Mouse (Mus musculus) midbrain, embryonic 15.5 days (tissue): ENCODE measurements around the gene Gngt2. TPM values are rescaled to one million over a fixed set of nuclear protein-coding genes. Genes with fewer than 3 reads are reported as not detected.

Source experiments
- ATAC-seq: fragments of 200-750 bp; cut with Nextera tagmentation; replicated peaks from 2 replicates; pipeline ENCODE4 v1.8.0; 2017; ENCODE audit warnings: moderate TSS enrichment
- H3K27ac ChIP-seq: fragments of 300-500 bp; sonication (generic); 2 replicates; pipeline ENCODE4 v1.5.1; 2015; ENCODE audit warnings: mild to moderate bottlenecking, inconsistent platforms
- H3K27me3 ChIP-seq: fragments of 300-500 bp; sonication (generic); replicated peaks from 2 replicates; pipeline ENCODE4 v1.6.1; 2015; ENCODE audit warnings: inconsistent platforms
- H3K36me3 ChIP-seq: fragments of 300-500 bp; sonication (generic); replicated peaks from 2 replicates; pipeline ENCODE4 v1.6.1; 2015; ENCODE audit warnings: inconsistent platforms
- H3K4me1 ChIP-seq: fragments of 300-500 bp; sonication (generic); 2 replicates; pipeline ENCODE4 v1.6.1; 2015; ENCODE audit warnings: inconsistent platforms
- H3K4me2 ChIP-seq: fragments of 300-500 bp; sonication (generic); 2 replicates; pipeline ENCODE4 v1.6.1; 2015; ENCODE audit warnings: inconsistent platforms, mild to moderate bottlenecking, moderate library complexity
- H3K4me3 ChIP-seq: fragments of 300-500 bp; sonication (generic); 2 replicates; pipeline ENCODE4 v1.5.1; 2015; ENCODE audit warnings: mild to moderate bottlenecking, inconsistent platforms
- H3K9ac ChIP-seq: fragments of 300-500 bp; sonication (generic); 2 replicates; pipeline ENCODE4 v1.6.1; 2015; ENCODE audit warnings: mild to moderate bottlenecking, inconsistent platforms
- H3K9me3 ChIP-seq: fragments of 300-500 bp; sonication (generic); 2 replicates; pipeline ENCODE4 v1.6.1; 2016; ENCODE audit warnings: inconsistent platforms
- WGBS: fragments of 180-500 bp; shearing (Covaris S2); methylation state at CpG from one replicate; pipeline ENCODE4 v1.1.7; 2015; ENCODE audit warnings: mixed read lengths; 5-methylcytosine and 5-hydroxymethylcytosine counted together
- polyA plus RNA-seq: library from polyadenylated mRNA; unstranded; fragments of >200 nt; fragmentation: Nextera tagmentation; extraction: Ambion mirVana; gene quantifications from 2 replicates; pipeline ENCODE4 v1.2.1, GENCODE M21; 2015

The Gngt2 gene
- 2.8 and 3.6 TPM in 2 replicates for polyA plus RNA-seq

DNA sequence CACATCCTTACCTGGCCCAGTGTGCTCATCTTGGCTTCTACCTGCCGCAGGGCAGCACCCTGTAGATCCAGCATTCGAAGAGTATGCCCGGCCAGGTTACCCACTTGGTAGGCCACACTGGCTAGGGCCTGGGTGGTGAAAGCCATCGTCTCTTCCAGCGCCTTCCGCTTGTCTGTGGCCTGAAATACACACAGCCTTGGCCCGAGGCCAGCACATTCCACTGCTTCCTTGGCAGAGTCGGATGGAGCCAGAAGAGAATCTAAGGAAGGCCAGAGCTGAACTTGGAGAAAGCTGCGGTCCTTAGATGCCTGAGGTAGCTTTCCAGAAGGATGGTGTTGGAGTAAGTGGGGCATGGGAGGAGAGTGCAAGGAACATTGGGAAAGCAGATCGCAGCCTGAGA lies at the start of gene Gngt2:
Gene Gngt2, plus strand, starts transcription at position 158 of the 400 bp plus-strand sequence.
- no peak within 1 kb of the TSS for H3K4me2 ChIP-seq
- H3K4me3 ChIP-seq, result no peak within 1 kb of the TSS
- no peaks in the 10 kb centered on the region for H3K9me3 ChIP-seq
- H3K9ac ChIP-seq, result no peak within 1 kb of the TSS
- H3K27ac ChIP-seq, result no peak within 1 kb of the TSS
- H3K36me3 ChIP-seq, result no peaks in the 10 kb centered on the region
- H3K27me3 ChIP-seq, result peaks cover 45% of the 10 kb centered on the region
- WGBS, result 77% methylated on average over 10 of the region's 10 CpGs
- ATAC-seq, result no peak
- H3K4me1 ChIP-seq, result peaks cover 14% of the 10 kb centered on the region

- Histone ChIP-seq H3K36me3 (no peaks in the 10 kb centered on the region), H3K9me3 (no peaks in the 10 kb centered on the region), H3K27ac (no peak overlapping the region), H3K27me3 (no peaks in the 10 kb centered on the region), H3K4me1 (no peaks in the 10 kb centered on the region), H3K4me2 (no peak overlapping the region), H3K9ac (no peak overlapping the region), H3K4me3 (no peak overlapping the region)
- no peak for ATAC-seq
- WGBS, result 88% methylated on average over 8 of the region's 8 CpGs
These were observed 47.5 kb upstream of the Gngt2 start for GRCm38 (mm10) chr11:95789451-95789891.

- Histone ChIP-seq H3K4me3 (no peak overlapping the region), H3K4me2 (no peak overlapping the region), H3K27me3 (peaks cover 9% of the 10 kb centered on the region), H3K9ac (no peak overlapping the region), H3K9me3 (no peaks in the 10 kb centered on the region), H3K4me1 (peaks cover 6% of the 10 kb centered on the region), H3K36me3 (no peaks in the 10 kb centered on the region), H3K27ac (no peak overlapping the region)
- WGBS, result 85% methylated on average over 13 of the region's 13 CpGs
- no peak for ATAC-seq
These were observed 45.2 kb upstream of the Gngt2 start for GRCm38 (mm10) chr11:95791787-95792186.

DNA sequence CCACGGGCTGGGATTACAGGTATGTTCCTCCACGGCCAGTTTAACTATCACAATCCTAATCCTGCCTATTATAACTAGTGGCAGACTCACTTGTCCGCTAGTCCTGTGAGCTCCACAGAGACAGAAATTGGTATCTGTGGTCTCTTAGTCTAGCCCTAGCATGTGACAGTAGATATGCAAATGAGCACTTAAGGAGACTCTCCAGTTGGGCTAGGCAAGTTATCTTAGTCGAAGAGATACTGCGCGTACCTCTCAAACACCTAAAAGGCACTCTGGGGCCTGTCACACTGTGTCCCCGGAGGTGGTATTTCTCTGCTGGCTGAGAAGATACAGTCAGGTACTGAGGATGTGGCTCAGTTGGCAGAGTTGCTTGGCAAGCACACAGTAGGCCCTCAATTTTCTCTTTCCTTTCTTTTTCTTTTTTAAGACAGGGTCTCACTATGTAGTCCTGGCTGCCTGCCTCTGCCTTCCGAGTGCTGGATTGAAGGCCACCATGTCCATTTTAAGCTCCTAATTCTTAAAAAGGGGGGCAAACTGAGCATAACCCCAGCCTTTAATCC lies 44.0 kb upstream of the Gngt2 start:
- Histone ChIP-seq H3K36me3 (no peaks in the 10 kb centered on the region), H3K4me3 (no peak overlapping the region), H3K4me2 (no peak overlapping the region), H3K9ac (no peak overlapping the region), H3K27ac (no peak overlapping the region), H3K9me3 (no peaks in the 10 kb centered on the region), H3K4me1 (peaks cover 9% of the 10 kb centered on the region), H3K27me3 (peaks cover 16% of the 10 kb centered on the region)
- ATAC-seq, result no peak
- 92% methylated on average over 8 of the region's 8 CpGs for WGBS

DNA sequence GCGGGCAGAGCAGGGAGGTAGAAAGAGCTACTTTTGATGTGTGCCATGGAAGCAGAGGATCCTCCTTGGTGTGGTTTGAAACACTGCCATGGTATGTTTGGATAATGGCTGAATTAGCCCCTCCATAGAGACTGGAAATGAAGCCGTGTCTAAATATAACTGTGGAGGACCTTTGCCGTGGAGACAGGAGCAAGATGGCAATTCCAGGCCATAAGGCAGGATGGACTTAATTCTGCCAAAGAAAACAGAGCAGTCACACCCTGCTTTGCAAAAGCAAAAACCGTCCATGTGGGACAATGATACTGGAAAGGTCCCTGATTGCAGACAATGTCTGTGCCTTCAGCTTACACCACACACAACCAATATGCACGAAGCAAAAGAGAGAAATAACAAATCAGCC lies 42.8 kb upstream of the Gngt2 start:
- Histone ChIP-seq H3K9ac (no peak overlapping the region), H3K27ac (no peak overlapping the region), H3K27me3 (peaks cover 16% of the 10 kb centered on the region), H3K4me2 (no peak overlapping the region), H3K4me1 (peaks cover 9% of the 10 kb centered on the region), H3K4me3 (no peak overlapping the region), H3K9me3 (no peaks in the 10 kb centered on the region), H3K36me3 (no peaks in the 10 kb centered on the region)
- 72% methylated on average over 5 of the region's 5 CpGs for WGBS
- ATAC-seq, result no peak

- Histone ChIP-seq H3K27me3 (peaks cover 16% of the 10 kb centered on the region), H3K4me3 (no peak overlapping the region), H3K9me3 (no peaks in the 10 kb centered on the region), H3K4me2 (no peak overlapping the region), H3K36me3 (no peaks in the 10 kb centered on the region), H3K4me1 (peaks cover 9% of the 10 kb centered on the region), H3K27ac (no peak overlapping the region), H3K9ac (no peak overlapping the region)
- no peak for ATAC-seq
- 70% methylated on average over 5 of the region's 5 CpGs for WGBS
These were observed 41.4 kb upstream of the Gngt2 start for GRCm38 (mm10) chr11:95795582-95795981.

- H3K27me3 ChIP-seq, result no peaks in the 10 kb centered on the region
- no peak overlapping the region for H3K27ac ChIP-seq
- H3K4me1 ChIP-seq, result peaks cover 5% of the 10 kb centered on the region; the same call in 1 of the 2 replicates
- no peak overlapping the region for H3K4me3 ChIP-seq
- no peaks in the 10 kb centered on the region for H3K9me3 ChIP-seq
- H3K36me3 ChIP-seq, result no peaks in the 10 kb centered on the region
- WGBS, result 66% methylated on average over 5 of the region's 5 CpGs
- no peak for ATAC-seq
- H3K9ac ChIP-seq, result no peak overlapping the region
- no peak overlapping the region for H3K4me2 ChIP-seq
These were observed 32.0 kb upstream of the Gngt2 start for GRCm38 (mm10) chr11:95805010-95805409.

GRCm38 (mm10) chr11:95805527-95805926 lies 31.5 kb upstream of the Gngt2 start:
- no peak overlapping the region for H3K9ac ChIP-seq
- H3K4me1 ChIP-seq, result peaks cover 5% of the 10 kb centered on the region; the same call in 1 of the 2 replicates
- H3K4me2 ChIP-seq, result no peak overlapping the region
- no peaks in the 10 kb centered on the region for H3K9me3 ChIP-seq
- H3K36me3 ChIP-seq, result no peaks in the 10 kb centered on the region
- ATAC-seq, result no peak
- H3K27me3 ChIP-seq, result no peaks in the 10 kb centered on the region
- no peak overlapping the region for H3K4me3 ChIP-seq
- H3K27ac ChIP-seq, result no peak overlapping the region
- 53% methylated on average over 3 of the region's 3 CpGs for WGBS

DNA sequence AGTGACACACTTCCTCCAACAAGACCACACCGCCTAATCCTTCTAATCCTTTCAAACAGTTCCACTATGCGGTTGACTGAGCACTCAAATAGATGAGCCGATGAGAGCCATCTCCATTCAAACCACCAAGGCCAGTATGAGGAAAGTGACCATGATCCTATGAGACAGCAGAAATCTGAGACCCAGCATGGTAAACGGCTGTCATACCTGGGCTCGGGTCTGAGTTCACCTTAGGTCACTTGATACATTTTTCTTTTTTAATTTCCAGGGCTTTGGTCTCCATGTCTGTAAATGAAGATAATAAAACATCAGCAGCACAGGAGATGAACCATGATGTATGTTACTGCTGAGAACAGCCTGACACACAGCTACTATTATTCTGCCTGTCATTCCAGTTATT lies 29.1 kb upstream of the Gngt2 start:
- ATAC-seq, result no peak
- H3K4me3 ChIP-seq, result no peak overlapping the region
- no peak overlapping the region for H3K9ac ChIP-seq
- H3K9me3 ChIP-seq, result no peaks in the 10 kb centered on the region
- 80% methylated on average over 5 of the region's 5 CpGs for WGBS
- no peaks in the 10 kb centered on the region for H3K27me3 ChIP-seq
- H3K4me2 ChIP-seq, result no peak overlapping the region
- no peak overlapping the region for H3K27ac ChIP-seq
- no peaks in the 10 kb centered on the region for H3K36me3 ChIP-seq
- H3K4me1 ChIP-seq, result peaks cover 5% of the 10 kb centered on the region; the same call in 1 of the 2 replicates

GRCm38 (mm10) chr11:95808448-95809011 lies 28.5 kb upstream of the Gngt2 start:
- Histone ChIP-seq H3K27me3 (no peaks in the 10 kb centered on the region), H3K27ac (no peak overlapping the region), H3K36me3 (no peaks in the 10 kb centered on the region), H3K4me2 (no peak overlapping the region), H3K4me3 (no peak overlapping the region), H3K9ac (no peak overlapping the region), H3K4me1 (peaks cover 5% of the 10 kb centered on the region; the same call in 1 of the 2 replicates), H3K9me3 (no peaks in the 10 kb centered on the region)
- ATAC-seq, result no peak
- WGBS, result 75% methylated on average over 5 of the region's 5 CpGs

DNA sequence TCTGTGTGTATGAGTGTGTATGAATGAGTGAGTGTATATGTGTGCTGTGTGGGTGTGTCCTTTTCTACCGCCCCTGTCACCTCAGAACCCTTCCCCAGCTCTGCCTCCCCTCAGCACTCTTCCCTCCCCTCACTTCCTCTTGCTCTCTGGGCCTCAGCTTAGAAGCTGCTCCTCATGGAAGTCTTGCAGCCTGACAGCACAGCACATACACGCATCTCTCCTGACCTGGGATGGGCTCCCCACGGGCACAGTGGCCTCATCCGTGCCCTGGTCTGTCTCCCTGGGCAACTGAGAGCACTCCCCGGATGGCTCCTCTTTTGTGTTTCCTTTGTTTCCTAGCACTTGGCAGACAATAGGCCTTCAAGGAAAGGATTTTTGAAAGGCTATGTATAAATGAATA lies 27.4 kb upstream of the Gngt2 start:
- no peak for ATAC-seq
- H3K4me3 ChIP-seq, result no peak overlapping the region
- H3K27ac ChIP-seq, result no peak overlapping the region
- no peaks in the 10 kb centered on the region for H3K9me3 ChIP-seq
- 9% methylated on average over 5 of the region's 5 CpGs for WGBS
- H3K9ac ChIP-seq, result no peak overlapping the region
- H3K27me3 ChIP-seq, result no peaks in the 10 kb centered on the region
- no peaks in the 10 kb centered on the region for H3K36me3 ChIP-seq
- no peak overlapping the region for H3K4me2 ChIP-seq
- H3K4me1 ChIP-seq, result peaks cover 5% of the 10 kb centered on the region; the same call in 1 of the 2 replicates

DNA sequence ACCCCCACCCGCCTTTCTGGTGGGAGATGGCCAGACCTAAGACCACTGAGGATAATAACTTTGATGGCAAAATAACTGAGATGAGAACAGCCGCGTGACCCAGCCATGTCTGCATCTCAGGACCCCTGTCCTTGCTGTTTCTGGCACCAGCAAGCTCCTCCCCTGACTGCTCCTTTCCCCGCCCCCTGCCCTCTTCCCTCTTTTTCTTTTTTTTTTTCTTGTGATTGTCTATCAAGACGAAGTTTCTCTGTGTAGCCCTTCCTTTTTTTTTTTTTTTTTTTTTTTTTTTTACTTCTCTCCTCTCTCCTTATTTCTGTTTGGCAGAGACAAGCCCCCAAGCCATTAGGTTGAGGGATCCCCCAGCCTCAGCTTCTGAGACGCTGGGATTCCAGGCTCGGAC lies 26.2 kb upstream of the Gngt2 start:
- no peaks in the 10 kb centered on the region for H3K9me3 ChIP-seq
- no peak overlapping the region for H3K4me2 ChIP-seq
- no peak overlapping the region for H3K27ac ChIP-seq
- WGBS, result 64% methylated on average over 7 of the region's 7 CpGs
- H3K27me3 ChIP-seq, result no peaks in the 10 kb centered on the region
- H3K4me3 ChIP-seq, result no peak overlapping the region
- no peak overlapping the region for H3K9ac ChIP-seq
- no peak for ATAC-seq
- no peaks in the 10 kb centered on the region for H3K36me3 ChIP-seq
- peaks cover 5% of the 10 kb centered on the region; the same call in 1 of the 2 replicates for H3K4me1 ChIP-seq

GRCm38 (mm10) chr11:95811741-95812140 lies 25.3 kb upstream of the Gngt2 start:
- H3K4me3 ChIP-seq, result no peak overlapping the region

More at GRCm38 (mm10) chr11:95811741-95812140, 25.3 kb upstream of the Gngt2 start:
- no peak overlapping the region for H3K27ac ChIP-seq
- WGBS, result 86% methylated on average over 6 of the region's 6 CpGs
- H3K27me3 ChIP-seq, result no peaks in the 10 kb centered on the region
- no peaks in the 10 kb centered on the region for H3K36me3 ChIP-seq
- H3K9me3 ChIP-seq, result no peaks in the 10 kb centered on the region
- no peak overlapping the region for H3K9ac ChIP-seq
- peaks cover 5% of the 10 kb centered on the region; the same call in 1 of the 2 replicates for H3K4me1 ChIP-seq
- ATAC-seq, result no peak
- no peak overlapping the region for H3K4me2 ChIP-seq
